Mouse (Mus musculus) liver, adult 2 months (tissue): Measurements from ENCODE around the gene Tgfb2.

ENCODE experiments used
- CTCF ChIP-seq: fragments of 200-500 bp; IDR thresholded peaks from 2 replicates; pipeline ENCODE4 v1.5.1; 2011; ENCODE audit warnings: low read depth, low read length, control low read depth
- POLR2A ChIP-seq: fragments of 200-500 bp; IDR thresholded peaks from 2 replicates; pipeline ENCODE4 v1.6.1; 2011; ENCODE audit warnings: low read length, control low read depth; ENCODE audit not compliant: insufficient read depth; ENCODE audit errors: extremely low read depth

DNA sequence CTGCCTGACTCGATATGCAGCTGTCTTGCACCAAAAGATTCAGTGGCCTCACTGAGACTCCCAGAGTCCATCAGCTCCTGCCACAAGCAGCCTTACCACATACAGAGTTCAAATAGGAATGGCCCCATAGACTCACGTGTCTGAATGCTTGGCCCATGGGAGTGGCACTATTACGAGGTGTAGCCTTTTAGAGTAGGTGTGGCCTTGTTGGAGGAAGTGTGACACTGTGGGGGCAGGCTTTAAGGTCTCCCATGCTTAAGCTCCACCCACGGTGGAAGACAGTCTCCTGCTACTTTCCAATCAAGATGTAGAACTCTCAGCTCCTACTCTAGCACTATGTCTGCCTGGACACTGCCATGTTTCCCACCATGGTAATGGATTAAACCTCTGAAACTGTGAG is 23.0 kb upstream of the Tgfb2 start:
- TF ChIP-seq POLR2A (no peak), CTCF (no peak)
